Mouse (Mus musculus): Measurements from ENCODE around the gene Ccnj.

GRCm38 (mm10) chr19:40859555-40859954 lies 28.5 kb downstream of the Ccnj start:
- TF ChIP-seq CTCF (IDR thresholded peaks at IDR 0.05; ENCODE audit: low read depth, low read length) (no peak), POLR2A (IDR thresholded peaks at IDR 0.05; ENCODE audit: borderline replicate concordance, low read depth, low read length) (no peak)

Data from bone marrow macrophage, adult 2 months (primary cell).